Mouse (Mus musculus) cerebellum, adult 2 months (tissue): ENCODE results near the gene Crls1.

ENCODE experiments used
- CTCF ChIP-seq: fragments of 200-500 bp; IDR thresholded peaks from 2 replicates; pipeline ENCODE4 v1.5.1; 2011; ENCODE audit warnings: low read depth, mild to moderate bottlenecking, control low read depth, low read length, moderate library complexity, borderline replicate concordance; ENCODE audit not compliant: insufficient read depth
- POLR2A ChIP-seq: fragments of 200-500 bp; IDR thresholded peaks from 2 replicates; pipeline ENCODE4 v1.6.1; 2011; ENCODE audit warnings: low read length, control low read depth, borderline replicate concordance; ENCODE audit not compliant: insufficient read depth

- TF ChIP-seq CTCF: no peak
- no peak for TF ChIP-seq POLR2A
These were observed 14.0 kb downstream of the Crls1 start for GRCm38 (mm10) chr2:132860435-132860834.
